Mouse (Mus musculus) liver, embryonic 14.5 days (tissue): Measurements from ENCODE around the gene Ppm1f.

Experiments
- CTCF ChIP-seq: IDR thresholded peaks from 2 replicates; pipeline ENCODE4 v1.5.1; 2016; ENCODE audit warnings: antibody characterized with exemption, low read depth, control low read depth
- EP300 ChIP-seq: IDR thresholded peaks from 2 replicates; pipeline ENCODE4 v1.6.1; 2016; ENCODE audit warnings: antibody characterized with exemption, low read depth

DNA sequence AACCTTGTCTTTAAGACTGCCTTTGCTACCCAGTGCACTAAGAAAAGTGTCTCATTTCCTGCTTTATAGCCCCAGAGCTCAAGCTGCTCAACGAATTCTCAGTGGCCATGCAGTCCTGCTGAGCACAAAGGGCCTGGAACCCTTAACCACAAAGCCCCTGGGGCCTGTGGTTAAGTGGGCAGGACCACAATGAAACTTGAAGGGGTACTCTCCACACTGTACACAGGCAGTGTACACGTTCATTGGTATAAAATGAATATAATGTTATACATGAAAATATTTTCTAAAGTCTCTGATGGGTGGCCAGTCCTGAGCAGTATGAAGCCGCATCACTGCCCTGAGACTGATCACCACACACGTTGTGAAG lies 271 bp upstream of the Ppm1f start:
- TF ChIP-seq CTCF (no peak), EP300 (no peak)
